Mouse (Mus musculus) common myeloid progenitor, adult 5-6 weeks (primary cell): Measurements from ENCODE around the gene Socs2. TPM values are rescaled to one million over a fixed set of nuclear protein-coding genes. Genes with fewer than 3 reads are reported as not detected.
"Not testable (repeated sequence)": the region's sequence is repeated elsewhere in the genome, so short reads cannot be mapped to it uniquely, and the experiment has no call there.

Experiments used
- ATAC-seq: replicated peaks from 2 replicates; pipeline ENCODE4 v1.8.0; 2016; ENCODE audit warnings: low read depth, mild to moderate bottlenecking, moderate TSS enrichment, inconsistent platforms; ENCODE audit not compliant: poor library complexity, severe bottlenecking
- total RNA-seq: library from RNA; stranded (forward); fragments of 200-1000, 187-1606 nt; gene quantifications from 2 replicates; pipeline ENCODE4 v1.2.3, GENCODE M21; 2017

Socs2 gene
- total RNA-seq, 1 experiment from 2014 or later, result not detected

DNA sequence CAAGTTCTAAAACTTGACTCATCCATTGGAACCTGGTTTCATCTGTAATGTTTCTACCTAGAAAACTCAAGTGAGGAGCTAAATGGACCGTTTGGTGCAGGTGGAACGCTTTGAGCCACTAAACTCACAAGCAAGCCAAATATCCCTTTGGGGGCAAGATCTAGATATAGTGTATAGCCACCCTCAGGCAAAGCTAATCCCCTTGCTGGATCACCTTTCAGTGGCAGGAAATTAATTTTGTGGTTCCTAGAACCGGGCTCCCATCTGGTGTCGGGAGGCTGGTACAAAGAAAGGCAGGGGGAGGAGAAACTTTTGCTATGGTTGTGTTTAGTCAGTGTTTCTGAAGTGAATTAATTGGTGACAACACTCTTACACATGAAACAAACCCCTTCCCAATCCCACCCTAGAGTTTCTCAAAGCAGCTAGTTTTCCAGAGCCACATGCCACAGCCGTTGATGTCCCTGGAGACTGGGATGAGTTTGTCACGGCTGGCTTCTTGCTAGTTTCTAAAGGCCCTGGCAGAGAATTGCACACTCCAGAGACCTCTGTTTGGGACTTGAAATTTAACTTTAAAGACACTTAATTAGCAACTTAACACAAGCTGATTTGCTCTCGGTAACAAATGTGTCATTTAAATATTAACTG is 19.7 kb downstream of the Socs2 start:
- ATAC-seq, result no peak

DNA sequence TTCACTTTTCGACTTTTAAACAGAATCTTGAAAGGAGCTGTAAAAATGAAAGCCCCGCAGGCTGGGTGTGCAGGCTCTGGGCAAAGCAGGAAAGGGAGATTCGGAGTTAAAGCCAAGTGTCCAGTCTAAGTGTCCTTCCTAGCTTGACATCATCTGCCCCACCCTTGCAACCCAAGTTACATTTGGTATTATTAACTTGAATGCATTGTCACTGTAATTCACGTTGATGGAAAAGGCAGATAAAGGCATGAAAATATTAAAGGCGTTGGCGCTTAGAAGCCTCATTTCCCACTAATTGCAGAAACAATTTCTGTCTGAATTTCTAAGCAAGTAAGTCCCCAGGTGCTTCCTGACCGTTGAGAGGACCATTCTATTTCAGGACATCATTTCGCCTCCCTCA is 20.6 kb downstream of the Socs2 start:
- no peak for ATAC-seq

GRCm38 (mm10) chr10:95394819-95395812 is 21.9 kb downstream of the Socs2 start:
- ATAC-seq, result 0 out of 2 replicates have a peak, but pooled peaks have one; percentile 37

DNA sequence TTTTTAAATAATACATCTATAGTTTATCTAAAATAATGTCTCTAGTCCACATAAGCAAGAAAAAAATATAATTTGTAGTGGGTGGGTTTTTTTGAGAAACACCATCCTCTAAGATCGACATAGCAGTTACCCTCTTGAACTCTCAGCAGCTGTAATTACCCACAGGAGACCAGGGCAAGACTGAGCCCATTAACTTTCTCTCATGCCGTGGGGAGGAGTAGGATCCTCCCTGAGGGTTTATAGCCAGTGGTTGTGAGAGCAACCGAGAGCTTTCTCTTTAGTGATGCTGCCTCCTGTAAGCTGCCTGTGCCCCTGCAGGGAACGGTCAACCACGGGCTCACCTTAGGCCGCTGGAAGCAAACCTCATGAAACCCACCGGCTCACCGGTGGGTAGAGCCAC is 24.9 kb downstream of the Socs2 start:
- no peak for ATAC-seq

DNA sequence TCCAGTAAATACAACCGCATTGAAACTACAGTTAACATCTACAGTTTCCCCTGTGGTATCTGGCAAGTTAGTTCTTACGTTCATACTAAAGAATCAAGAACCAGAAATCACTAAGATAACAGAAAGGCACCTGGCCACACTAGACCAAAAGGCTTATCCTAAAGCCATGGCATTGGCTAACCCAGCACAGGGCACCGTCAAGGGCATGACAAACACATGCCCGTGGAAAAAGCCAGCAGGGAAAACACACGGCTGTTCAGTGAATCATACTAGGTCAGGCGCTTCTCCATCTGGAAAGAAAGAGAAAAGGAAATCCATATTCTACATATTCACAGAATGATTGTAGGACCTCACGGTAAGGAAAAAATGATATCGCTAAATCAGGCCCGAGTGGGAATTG is 26.1 kb downstream of the Socs2 start:
- ATAC-seq, result no peak

DNA sequence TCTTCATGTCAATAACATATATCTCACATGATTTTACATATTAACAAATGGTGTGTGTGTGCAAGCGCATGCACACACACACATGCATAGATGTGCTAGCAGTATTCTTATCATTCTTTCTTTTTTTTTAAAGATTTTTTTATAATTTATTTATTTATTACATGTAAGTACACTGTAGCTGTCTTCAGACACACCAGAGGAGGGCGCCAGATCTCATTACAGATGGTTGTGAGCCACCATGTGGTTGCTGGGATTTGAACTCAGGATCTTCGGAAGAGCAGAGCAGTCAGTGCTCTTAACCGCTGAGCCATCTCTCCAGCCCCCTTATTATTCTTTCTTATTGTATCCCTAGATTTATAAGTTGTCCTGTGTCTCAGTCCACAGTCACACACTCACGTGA is 27.2 kb downstream of the Socs2 start:
- not testable (repeated sequence) for ATAC-seq

DNA sequence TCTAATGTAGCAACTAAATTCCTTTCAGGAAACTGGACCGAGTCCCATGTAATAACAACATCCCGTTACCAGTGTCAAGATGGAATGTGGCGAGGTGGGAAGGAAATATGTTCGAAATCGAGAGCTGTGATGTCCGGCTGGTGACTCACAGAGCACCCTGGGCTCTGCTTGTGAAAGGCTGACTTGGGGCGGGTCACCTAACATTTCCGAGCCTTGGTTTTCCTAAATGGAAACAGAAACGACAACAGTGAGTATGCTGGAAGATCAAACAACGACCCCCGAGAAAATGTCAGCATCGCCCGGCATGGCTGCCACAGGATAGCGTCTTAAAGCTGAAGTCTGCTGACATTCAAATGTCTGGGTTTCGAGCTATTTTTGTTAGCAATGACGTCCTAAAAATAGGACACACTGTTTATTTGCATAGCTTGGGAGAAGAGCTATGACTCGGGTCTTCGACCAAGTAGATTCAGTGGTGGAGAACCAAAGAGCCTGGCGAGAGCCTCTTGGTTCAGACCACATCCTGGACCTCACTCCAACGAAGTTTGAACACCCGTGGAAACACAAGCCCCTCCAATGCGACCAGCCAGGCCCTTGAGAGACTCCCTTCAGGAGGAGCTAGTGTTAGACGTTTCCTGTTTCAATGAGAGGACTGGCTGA is 28.0 kb downstream of the Socs2 start:
- no peak for ATAC-seq

- no peak for ATAC-seq
Observed at GRCm38 (mm10) chr10:95386527-95386926, 30.5 kb downstream of the Socs2 start.

DNA sequence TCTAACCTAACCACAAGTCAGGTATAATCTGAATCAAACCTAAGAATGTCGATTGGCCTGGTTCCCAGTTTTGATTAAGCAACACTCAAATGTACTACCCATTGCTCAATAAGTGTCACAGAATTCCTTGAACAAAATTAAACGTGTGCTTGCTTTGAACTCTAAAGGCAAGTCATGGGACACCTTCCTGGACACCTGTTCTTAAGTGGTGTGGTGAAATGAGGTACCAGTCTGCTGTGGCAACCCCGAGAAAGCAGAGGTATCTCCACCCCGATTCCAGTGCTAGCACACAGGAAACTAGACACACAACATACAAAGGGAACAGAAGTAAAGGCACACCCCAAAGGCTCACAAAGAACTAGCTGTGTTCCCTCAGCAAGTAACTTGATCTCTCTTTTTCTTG is 31.2 kb downstream of the Socs2 start:
- peak; percentile 22; the same call in 1 of the 2 replicates for ATAC-seq

DNA sequence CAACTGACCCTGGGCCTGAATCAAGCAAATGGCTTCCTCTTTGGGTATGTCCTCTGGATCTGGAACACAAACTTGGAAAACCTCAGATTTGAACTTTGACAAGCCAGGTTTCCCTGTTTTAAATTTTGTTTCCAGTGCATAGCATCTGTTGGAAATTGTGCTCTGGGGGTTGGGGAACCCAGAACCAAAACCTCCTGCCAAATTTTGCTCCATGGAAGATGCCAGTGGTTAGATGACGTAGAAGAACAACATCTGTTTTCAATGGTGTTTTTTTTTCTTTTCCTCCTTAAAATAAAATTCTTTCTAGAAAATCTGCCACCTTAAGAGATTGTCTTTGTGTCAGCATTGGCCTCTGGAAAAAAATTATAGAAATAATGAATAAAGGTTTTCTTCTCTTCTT is 31.9 kb downstream of the Socs2 start:
- no peak for ATAC-seq

DNA sequence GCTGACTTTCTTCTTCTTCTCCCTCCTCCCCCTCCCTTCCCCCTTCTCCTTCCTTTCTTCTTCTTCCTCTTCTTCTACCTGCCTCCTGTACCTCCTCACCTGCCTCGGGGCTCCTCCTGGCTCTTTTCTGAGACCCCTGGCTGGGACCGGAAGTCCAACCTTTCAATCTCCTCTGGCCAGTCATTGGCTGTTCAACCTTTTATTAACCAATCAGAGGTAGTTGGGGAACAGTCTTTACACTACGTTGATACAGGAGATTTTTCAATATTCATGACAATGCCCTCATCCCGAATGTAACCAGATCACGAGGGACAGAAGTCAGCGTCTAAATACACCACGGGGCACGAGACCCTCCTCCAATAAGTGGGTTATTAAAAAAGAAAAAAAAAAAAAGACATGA is 32.5 kb downstream of the Socs2 start:
- no peak for ATAC-seq

DNA sequence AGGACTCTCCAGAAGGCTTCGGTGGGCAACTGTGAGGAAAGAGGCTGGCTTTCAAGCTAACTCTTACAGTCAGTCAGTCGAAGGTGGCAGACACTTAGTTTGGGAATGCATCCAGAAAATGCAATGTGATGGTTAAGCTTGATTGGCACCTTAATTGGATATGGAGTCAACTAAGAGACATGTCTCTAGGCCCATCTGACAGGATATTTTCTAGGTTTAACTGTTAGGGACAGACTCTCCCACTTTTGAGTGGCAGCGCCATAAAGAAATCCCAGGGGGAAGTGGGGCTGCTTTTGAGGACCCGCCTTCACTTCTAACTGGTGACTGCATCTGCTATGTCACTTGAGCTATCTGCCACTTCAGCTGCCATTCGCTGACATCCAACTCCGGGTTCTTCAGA is 43.6 kb downstream of the Socs2 start:
- no peak for ATAC-seq

DNA sequence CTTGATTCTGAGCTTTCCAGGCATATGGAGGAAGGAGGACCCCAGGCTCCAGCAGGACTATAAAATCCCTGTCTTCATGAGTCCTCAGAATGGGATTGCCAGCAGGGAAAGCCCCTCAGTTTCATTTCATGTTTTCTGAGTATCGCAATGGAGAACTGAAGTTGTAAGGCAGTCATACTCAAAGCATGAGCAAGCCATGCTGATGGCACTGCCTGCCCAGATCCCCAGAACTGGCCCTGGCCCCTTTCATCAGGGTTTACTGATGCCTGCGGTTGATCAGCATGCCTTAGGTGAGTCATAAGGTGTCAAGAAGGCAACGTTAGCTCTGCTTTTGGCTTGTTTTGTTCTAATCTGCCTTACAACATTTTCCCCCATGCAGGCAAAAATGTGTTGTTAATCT is 45.0 kb downstream of the Socs2 start:
- 0 out of 2 replicates have a peak, but pooled peaks have one; percentile 15 for ATAC-seq

GRCm38 (mm10) chr10:95369190-95369589 is 47.8 kb downstream of the Socs2 start:
- no peak for ATAC-seq

DNA sequence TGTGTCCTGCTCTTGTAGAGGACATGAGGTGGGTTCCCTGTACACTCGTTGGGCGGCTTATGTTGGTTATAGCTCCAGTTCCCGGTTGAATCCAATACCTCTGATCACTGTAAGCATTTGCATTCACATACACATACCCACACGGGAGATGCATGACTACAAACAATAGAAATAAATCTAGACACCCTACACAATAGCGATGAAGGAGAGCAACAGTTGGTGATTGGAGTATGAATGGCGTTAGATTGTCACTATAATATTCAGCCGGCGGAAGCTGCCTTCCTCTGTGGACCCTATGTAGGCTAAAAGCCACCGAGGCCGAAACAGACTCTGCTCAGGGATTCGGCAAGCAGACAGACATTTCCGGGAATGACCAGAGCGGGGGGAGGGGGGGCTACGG is 48.8 kb downstream of the Socs2 start:
- no peak for ATAC-seq

GRCm38 (mm10) chr10:95367661-95368089 is 49.3 kb downstream of the Socs2 start:
- ATAC-seq, result peak; percentile 66

DNA sequence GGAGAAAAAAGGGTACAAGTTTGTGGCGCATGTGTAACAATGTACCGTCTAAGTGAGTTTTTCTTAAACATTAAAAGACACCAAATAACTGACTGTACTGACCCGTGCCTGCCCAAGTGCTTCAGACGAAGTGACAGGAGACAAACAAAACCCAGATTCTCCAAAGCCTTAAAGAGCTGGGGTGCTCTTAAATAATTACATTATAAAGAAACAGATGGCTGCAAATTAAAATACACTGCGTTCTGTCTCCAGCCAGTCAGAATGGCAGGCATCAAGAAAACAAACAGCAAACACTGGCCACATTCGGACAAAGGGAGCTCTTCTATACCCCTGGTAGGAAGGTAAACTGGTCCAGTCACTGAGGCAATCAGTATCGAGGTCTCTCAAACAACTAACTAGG is 49.7 kb downstream of the Socs2 start:
- no peak for ATAC-seq

DNA sequence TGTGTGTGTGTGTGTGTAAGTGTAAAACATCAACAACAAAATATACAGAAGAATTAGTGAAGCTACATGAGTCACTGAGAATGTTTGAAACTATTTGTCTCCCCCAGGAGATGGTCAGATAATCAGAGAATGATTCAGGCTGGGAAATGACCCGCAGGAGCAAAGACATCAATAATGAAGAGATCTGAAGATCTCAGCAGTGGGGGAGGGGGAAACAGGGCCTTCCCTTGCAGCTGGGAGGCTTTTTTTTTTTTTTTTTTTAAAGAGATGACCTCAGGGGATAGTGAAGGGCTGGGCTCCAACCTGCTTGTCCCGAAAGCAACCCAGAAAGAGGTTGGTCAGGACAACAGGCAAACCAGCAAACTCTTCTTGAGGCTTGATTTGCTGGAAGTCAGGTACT is 54.7 kb downstream of the Socs2 start:
- no peak for ATAC-seq

DNA sequence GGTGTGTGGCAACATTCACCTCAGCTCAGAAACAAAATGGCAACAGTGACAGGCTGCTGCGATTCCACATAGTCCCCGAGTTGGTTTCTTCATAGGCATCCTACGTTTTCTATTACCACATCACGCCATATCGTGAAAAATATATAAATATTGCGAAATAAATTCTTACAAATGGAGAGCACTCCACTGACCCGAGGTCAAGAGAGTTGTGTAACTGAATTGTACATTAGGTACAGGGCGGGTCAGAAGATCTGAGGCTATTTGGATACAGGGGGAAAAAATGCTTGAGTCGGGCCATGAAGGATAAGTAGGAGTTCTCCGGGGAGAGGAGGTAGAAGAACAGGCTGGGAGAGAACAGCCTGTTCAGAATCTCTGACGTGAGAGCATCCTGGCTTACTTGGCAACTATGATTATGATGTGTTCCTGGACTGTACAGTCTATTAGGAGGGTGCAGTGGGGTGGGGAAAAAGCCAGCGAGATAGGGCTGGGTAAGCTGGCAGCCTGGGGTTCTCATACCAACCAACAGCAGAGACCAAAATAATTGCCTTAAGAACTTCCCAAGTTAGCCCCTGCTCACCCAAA is 55.6 kb downstream of the Socs2 start:
- ATAC-seq, result no peak

- ATAC-seq, result no peak
Observed at GRCm38 (mm10) chr10:95360048-95360447, 56.9 kb downstream of the Socs2 start.
